Mouse (Mus musculus) layer of hippocampus, adult 11-12 months (tissue): ENCODE measurements at regions not wholly inside any gene's neighbourhood (a gene's known extent, or its start where the extent isn't known, plus 50 kb on each side); places are given as distances from the start of the nearest gene placed in this dataset.

ENCODE experiments used
- DNase-seq: peaks from one replicate; pipeline ENCODE4 v3.0.0; 2022; ENCODE audit warnings: low spot score

DNA sequence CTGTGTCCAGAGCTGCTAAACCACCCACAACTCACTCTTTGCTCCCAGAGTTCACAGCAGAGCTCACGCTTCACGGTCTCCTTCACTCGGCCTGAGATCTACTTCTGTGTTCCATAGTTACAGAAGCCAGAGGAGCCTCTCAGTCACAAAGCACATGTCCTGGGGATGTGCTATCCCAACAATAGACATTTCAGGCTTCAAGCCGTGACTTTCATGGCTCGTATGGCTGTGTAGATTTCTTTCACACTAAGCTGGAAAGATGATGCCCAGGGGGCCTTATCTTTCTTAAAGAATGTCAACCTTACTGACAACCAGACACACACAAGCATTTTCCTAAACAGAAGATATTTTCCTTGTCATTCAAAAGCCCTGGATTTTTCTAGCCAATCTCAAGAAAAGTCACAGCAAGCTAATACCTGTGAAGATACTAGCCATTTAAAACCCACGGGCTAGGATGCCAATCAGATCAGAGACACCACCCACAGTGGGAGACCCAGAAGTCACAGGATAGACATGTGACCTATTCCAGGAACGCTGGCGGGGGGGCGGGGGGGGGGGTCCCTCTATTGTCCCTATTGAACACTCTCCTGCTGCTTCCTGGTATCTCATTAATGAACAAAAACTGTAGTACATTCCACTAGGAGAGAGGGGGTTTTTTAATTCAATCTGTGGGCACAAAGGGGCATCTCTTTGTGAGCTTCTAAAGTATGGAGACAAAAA, 98.8 kb upstream of the Mapk10 start:
- no peak for DNase-seq

DNA sequence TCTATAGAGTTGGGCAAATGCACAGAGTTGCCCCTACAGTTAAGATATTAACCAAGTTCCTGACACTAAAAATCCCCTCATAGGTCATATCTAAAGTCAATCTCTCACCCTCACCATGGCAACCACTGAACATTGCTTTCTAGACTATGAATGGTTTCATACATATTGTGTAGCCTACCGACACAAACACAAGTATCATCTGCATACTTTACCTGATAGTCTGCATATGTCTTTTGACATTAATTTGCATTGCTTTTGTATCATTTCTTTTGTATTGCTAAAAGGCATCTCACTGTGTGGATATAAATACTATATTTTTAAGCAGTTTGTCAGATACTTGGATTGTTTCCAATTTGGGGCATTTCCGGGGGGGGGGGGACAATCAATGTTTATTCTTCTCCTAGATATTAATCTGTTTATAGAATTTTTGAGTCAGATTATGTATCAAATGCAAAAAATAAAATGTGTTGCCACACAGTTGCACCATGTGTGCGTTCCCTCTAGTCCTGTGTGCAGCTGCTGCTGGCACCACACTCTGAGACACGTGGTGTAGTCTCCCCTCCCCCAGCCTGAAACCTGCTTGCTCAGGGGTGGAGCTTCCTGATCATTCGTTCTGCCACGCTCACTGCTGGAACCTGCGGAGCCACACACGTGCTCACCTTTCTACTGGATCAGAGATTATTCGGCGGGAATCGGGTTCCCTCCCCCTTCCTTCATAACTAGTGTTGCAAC, 94.7 kb upstream of the Mapk10 start:
- peak; percentile 31 for DNase-seq

DNA sequence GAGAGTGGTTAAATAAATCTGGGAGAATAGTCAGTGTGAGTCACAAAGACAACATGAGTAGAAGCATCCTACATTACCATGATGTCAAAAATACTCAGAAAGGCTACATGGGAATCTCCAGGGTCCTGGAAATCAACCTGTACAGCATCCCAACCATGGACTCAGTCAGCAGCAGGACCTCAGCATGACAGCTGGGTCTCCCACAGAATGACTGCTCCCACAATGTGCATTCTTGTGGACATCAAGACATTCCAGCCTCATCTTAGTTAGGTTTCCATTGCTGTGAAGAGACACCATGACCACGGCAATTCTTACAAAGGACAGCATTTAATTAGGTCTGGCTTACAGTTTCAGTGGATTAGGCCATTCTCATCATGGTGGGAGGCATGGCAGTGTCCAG, 93.8 kb upstream of the Mapk10 start:
- DNase-seq: no peak

DNA sequence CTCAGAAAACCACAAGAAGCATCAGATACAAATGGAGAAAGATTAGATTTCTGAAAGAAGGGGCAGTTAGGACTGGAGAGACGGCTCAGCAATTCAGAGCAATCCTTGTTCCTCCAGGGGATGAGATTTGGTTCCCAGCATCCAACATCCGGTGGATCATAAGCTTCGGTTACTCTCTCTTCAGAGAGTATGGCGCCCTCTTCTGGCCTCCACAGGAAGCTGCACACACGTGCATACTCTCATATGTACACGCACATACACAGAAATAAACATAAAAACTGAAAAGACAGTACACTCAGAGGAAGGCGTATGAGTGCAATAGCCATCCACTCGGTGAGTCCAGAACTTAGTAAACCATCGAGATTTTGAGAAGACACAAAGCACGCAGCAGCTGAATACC, 91.6 kb upstream of the Mapk10 start:
- DNase-seq: no peak

DNA sequence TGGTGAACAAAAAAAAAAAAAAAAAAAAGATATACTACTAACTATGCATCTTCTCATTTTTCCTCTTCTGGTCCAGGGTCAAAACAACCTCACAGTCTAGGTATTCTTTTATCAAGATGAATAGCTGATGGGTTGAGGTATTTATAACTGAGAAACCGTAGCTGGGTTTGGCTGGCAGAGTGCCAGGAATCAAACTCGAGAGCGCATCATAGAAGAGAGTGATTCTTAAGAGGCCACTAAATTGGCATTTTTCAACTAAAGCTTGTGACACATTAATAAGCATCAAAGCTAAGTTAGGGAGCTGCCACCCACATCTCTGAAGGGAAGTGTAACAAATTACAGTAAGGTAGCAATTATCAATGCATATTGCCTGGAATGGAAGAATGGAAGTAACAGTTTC, 90.2 kb upstream of the Mapk10 start:
- no peak for DNase-seq

DNA sequence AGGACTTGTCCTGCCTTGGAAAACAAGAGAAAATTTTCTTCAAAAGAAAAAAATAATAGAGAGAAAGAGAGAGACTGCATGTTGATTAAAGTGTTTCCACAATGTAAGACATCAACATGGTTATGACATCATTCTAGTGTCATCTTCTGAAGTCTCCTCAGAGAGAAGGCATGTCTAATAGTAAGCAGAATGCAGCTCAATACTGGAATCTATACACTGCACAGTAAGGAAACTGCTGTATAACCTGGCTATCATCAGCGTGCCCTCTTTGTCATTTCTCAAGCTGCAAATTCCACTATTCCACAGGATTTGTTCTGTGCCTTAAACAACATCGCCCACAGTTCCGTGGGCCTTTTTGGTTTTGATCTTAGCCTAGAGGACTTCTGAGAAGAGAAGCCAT, 82.8 kb upstream of the Mapk10 start:
- no peak for DNase-seq

DNA sequence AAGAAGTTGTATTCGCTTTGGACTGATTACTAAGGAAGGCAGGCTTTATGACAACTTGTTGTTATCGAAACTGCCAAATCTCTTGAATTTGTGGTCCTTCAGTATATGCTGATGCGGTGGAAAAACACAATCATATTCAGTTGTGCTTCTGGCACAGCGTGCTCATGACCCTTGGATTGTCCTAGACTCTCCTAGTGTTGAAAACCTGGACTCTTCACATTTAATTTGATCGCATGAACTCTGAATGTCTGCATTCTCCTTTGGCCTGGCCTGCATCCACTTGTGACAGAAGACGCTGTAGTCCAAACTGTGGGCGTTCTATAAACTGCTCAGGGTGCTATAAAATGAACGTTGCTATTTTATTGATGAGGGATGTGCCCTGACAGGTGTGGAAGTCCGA, 80.6 kb upstream of the Mapk10 start:
- no peak for DNase-seq

DNA sequence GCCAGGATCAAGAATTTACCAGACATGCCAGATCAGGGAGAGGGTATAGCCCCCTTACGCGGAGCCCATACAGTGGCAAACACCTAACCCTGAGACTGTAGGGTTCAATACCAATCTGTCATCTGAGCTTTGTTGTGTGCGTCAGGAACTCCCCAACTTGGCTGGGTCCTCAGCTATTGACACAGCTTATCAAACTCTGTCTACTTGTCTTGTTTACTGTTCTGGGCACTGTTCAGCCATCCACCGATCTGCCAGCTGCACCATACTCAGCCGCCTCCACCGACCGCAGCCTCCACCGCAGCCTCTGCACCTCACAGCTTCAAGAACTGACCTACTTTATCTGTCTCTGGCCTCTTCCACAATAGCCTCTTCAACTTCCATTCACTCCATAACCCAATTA, 80.1 kb upstream of the Mapk10 start:
- no peak for DNase-seq

DNA sequence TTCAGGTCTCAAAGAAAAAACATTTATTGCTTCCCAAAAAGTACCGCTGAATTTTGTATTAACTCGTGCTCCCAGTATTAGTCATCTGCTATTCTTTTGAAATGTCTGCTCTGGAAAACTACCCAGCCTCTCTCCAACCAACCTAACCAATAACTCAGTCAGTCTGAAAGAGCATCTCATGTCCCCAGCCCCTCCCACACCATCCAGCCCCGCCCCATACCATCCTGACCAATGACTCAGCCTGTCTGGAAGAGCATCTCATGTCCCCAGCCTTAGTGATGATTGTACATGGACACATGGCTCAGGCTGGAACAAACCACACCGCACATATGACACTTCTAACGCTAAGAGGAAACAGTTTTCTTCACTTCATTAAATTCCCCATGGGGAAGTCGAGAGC, 58.1 kb upstream of the Mapk10 start:
- peak; percentile 5 for DNase-seq

DNA sequence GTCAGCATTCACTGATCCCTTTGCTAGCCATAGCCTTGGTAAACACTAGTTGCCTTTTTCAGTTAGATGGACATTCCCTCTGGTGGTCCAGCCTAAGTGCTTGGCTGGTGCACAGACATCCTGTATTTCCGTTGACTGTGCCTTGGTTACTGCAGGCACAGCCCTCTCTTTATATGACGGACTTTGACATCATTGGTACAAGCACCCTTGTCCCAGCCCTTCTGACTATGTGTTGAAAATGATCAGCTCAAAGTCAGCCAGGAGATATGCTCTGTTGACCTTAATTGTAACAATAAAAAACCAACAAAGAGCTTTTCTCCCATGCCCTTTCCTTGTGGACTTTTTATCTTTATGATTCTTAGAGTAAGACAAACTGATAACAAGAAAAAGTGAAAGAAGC, 53.8 kb upstream of the Mapk10 start:
- no peak for DNase-seq

DNA sequence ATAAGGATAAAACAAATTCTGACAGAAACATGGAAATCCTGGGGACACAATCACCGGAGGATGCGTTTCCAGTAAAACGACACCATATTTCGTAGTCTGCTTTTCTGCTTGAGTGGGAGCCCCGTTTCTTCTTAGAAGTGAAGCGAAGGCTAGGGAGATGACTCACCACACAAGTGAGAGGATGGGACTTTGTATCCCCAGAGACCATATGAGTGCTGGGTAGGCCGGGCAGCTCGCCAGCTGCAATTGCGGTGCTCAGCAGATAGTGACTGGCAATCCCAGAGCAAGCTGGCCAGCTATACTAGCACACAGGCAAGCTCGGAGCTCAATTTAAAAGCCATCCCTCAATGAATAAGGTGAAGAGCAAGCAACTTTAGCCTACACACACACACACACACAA, 50.3 kb upstream of the Mapk10 start:
- peak; percentile 37 for DNase-seq
